Mouse (Mus musculus): ENCODE results near the gene Mturn. TPM values are rescaled to one million over a fixed set of nuclear protein-coding genes. Genes with fewer than 3 reads are reported as not detected.

Mturn gene
- 1.7 and 3.2 TPM in 2 replicates for total RNA-seq (2014; fragmentation: Nextera tagmentation)
- 1.9 and 2.1 TPM in 2 replicates for total RNA-seq (2017)
- polyA plus RNA-seq (2012): 0.96 and 1.8 TPM in 2 replicates

- peaks cover 32% of the 10 kb centered on the region for H3K4me1 ChIP-seq (ENCODE audit: insufficient read depth, low read depth, low read length)
- no peaks in the 10 kb centered on the region for H3K9me3 ChIP-seq (replicated peaks)
- no peaks in the 10 kb centered on the region for H3K36me3 ChIP-seq (replicated peaks)
- ATAC-seq (ENCODE audit: extremely low read depth, insufficient number of reproducible peaks, low FRiP score, poor library complexity, severe bottlenecking) (peak; percentile 92), DNase-seq (ENCODE audit: low spot score) (peak; percentile 97)
- TF ChIP-seq GATA2 (IDR thresholded peaks at IDR 0.05; ENCODE audit: borderline replicate concordance, low read depth, low read length) (no peak), TAL1 (conservative IDR thresholded peaks at IDR 0.05; ENCODE audit: low read depth, low read length) (no peak), CTCF (IDR thresholded peaks at IDR 0.05; ENCODE audit: low read depth, low read length) (no peak), POLR2AphosphoS5 (IDR thresholded peaks at IDR 0.05; ENCODE audit: insufficient replicate concordance, low read depth, low read length) (no peak), GATA1 (IDR thresholded peaks at IDR 0.05; ENCODE audit: borderline replicate concordance, low read length) (no peak)
- H3K27me3 ChIP-seq (ENCODE audit: insufficient read depth, low read length): peaks cover 18% of the 10 kb centered on the region
- peak within 1 kb of the TSS; percentile 87 for H3K4me3 ChIP-seq (ENCODE audit: low read depth, low read length)
These were observed at the start of gene Mturn for GRCm38 (mm10) chr6:54680891-54681745. Gene Mturn (plus strand): TSS chr6:54681624.

GRCm38 (mm10) chr6:54639877-54640276, 41.5 kb upstream of the Mturn start:
- H3K9me3 ChIP-seq (replicated peaks): no peaks in the 10 kb centered on the region
- H3K36me3 ChIP-seq (replicated peaks): peaks cover 46% of the 10 kb centered on the region
- H3K4me3 ChIP-seq (ENCODE audit: low read depth, low read length): no peak overlapping the region
- DNase-seq (ENCODE audit: low spot score): no peak
- H3K4me1 ChIP-seq (ENCODE audit: insufficient read depth, low read depth, low read length): no peaks in the 10 kb centered on the region
- H3K27me3 ChIP-seq (ENCODE audit: insufficient read depth, low read length): no peaks in the 10 kb centered on the region
- no peak for ATAC-seq (ENCODE audit: extremely low read depth, insufficient number of reproducible peaks, low FRiP score, poor library complexity, severe bottlenecking)
- TF ChIP-seq CTCF (IDR thresholded peaks at IDR 0.05; ENCODE audit: low read depth, low read length): no peak
- no peak for TF ChIP-seq GATA2 (IDR thresholded peaks at IDR 0.05; ENCODE audit: borderline replicate concordance, low read depth, low read length)
- TF ChIP-seq GATA1 (IDR thresholded peaks at IDR 0.05; ENCODE audit: borderline replicate concordance, low read length): no peak
- no peak for TF ChIP-seq TAL1 (conservative IDR thresholded peaks at IDR 0.05; ENCODE audit: low read depth, low read length)
- TF ChIP-seq POLR2AphosphoS5 (IDR thresholded peaks at IDR 0.05; ENCODE audit: insufficient replicate concordance, low read depth, low read length): no peak

- no peaks in the 10 kb centered on the region for H3K4me1 ChIP-seq (ENCODE audit: insufficient read depth, low read depth, low read length)
- peaks cover 43% of the 10 kb centered on the region for H3K36me3 ChIP-seq (replicated peaks)
- H3K4me3 ChIP-seq (ENCODE audit: low read depth, low read length): no peak overlapping the region
- ATAC-seq (ENCODE audit: extremely low read depth, insufficient number of reproducible peaks, low FRiP score, poor library complexity, severe bottlenecking) (no peak), DNase-seq (ENCODE audit: low spot score) (no peak)
- no peaks in the 10 kb centered on the region for H3K27me3 ChIP-seq (ENCODE audit: insufficient read depth, low read length)
- no peaks in the 10 kb centered on the region for H3K9me3 ChIP-seq (replicated peaks)
- TF ChIP-seq POLR2AphosphoS5 (IDR thresholded peaks at IDR 0.05; ENCODE audit: insufficient replicate concordance, low read depth, low read length) (no peak), TAL1 (conservative IDR thresholded peaks at IDR 0.05; ENCODE audit: low read depth, low read length) (no peak), GATA2 (IDR thresholded peaks at IDR 0.05; ENCODE audit: borderline replicate concordance, low read depth, low read length) (no peak), CTCF (IDR thresholded peaks at IDR 0.05; ENCODE audit: low read depth, low read length) (no peak), GATA1 (IDR thresholded peaks at IDR 0.05; ENCODE audit: borderline replicate concordance, low read length) (no peak)
These were observed 39.5 kb upstream of the Mturn start for GRCm38 (mm10) chr6:54641953-54642352.

GRCm38 (mm10) chr6:54643181-54643580, 38.2 kb upstream of the Mturn start:
- DNase-seq (ENCODE audit: low spot score) (no peak), ATAC-seq (ENCODE audit: extremely low read depth, insufficient number of reproducible peaks, low FRiP score, poor library complexity, severe bottlenecking) (no peak)
- Histone ChIP-seq H3K4me1 (ENCODE audit: insufficient read depth, low read depth, low read length) (no peaks in the 10 kb centered on the region), H3K36me3 (replicated peaks) (peaks cover 34% of the 10 kb centered on the region), H3K9me3 (replicated peaks) (no peaks in the 10 kb centered on the region), H3K27me3 (ENCODE audit: insufficient read depth, low read length) (no peaks in the 10 kb centered on the region), H3K4me3 (ENCODE audit: low read depth, low read length) (no peak overlapping the region)
- no peak for TF ChIP-seq POLR2AphosphoS5 (IDR thresholded peaks at IDR 0.05; ENCODE audit: insufficient replicate concordance, low read depth, low read length)
- no peak for TF ChIP-seq CTCF (IDR thresholded peaks at IDR 0.05; ENCODE audit: low read depth, low read length)
- TF ChIP-seq GATA2 (IDR thresholded peaks at IDR 0.05; ENCODE audit: borderline replicate concordance, low read depth, low read length): no peak
- TF ChIP-seq GATA1 (IDR thresholded peaks at IDR 0.05; ENCODE audit: borderline replicate concordance, low read length): no peak
- no peak for TF ChIP-seq TAL1 (conservative IDR thresholded peaks at IDR 0.05; ENCODE audit: low read depth, low read length)

GRCm38 (mm10) chr6:54655471-54656095, 25.8 kb upstream of the Mturn start:
- Histone ChIP-seq H3K36me3 (replicated peaks) (no peaks in the 10 kb centered on the region), H3K4me1 (ENCODE audit: insufficient read depth, low read depth, low read length) (peaks cover 7% of the 10 kb centered on the region), H3K9me3 (replicated peaks) (no peaks in the 10 kb centered on the region), H3K4me3 (ENCODE audit: low read depth, low read length) (no peak overlapping the region), H3K27me3 (ENCODE audit: insufficient read depth, low read length) (no peaks in the 10 kb centered on the region)
- DNase-seq (ENCODE audit: low spot score) (no peak), ATAC-seq (ENCODE audit: extremely low read depth, insufficient number of reproducible peaks, low FRiP score, poor library complexity, severe bottlenecking) (no peak)
- TF ChIP-seq GATA2 (IDR thresholded peaks at IDR 0.05; ENCODE audit: borderline replicate concordance, low read depth, low read length) (no peak), TAL1 (conservative IDR thresholded peaks at IDR 0.05; ENCODE audit: low read depth, low read length) (no peak), CTCF (IDR thresholded peaks at IDR 0.05; ENCODE audit: low read depth, low read length) (no peak), POLR2AphosphoS5 (IDR thresholded peaks at IDR 0.05; ENCODE audit: insufficient replicate concordance, low read depth, low read length) (no peak), GATA1 (IDR thresholded peaks at IDR 0.05; ENCODE audit: borderline replicate concordance, low read length) (no peak)

GRCm38 (mm10) chr6:54657861-54658260, 23.6 kb upstream of the Mturn start:
- H3K9me3 ChIP-seq (replicated peaks): no peaks in the 10 kb centered on the region
- no peaks in the 10 kb centered on the region for H3K36me3 ChIP-seq (replicated peaks)
- TF ChIP-seq POLR2AphosphoS5 (IDR thresholded peaks at IDR 0.05; ENCODE audit: insufficient replicate concordance, low read depth, low read length) (no peak), GATA2 (IDR thresholded peaks at IDR 0.05; ENCODE audit: borderline replicate concordance, low read depth, low read length) (no peak), CTCF (IDR thresholded peaks at IDR 0.05; ENCODE audit: low read depth, low read length) (no peak), TAL1 (conservative IDR thresholded peaks at IDR 0.05; ENCODE audit: low read depth, low read length) (no peak), GATA1 (IDR thresholded peaks at IDR 0.05; ENCODE audit: borderline replicate concordance, low read length) (no peak)
- no peak overlapping the region for H3K4me3 ChIP-seq (ENCODE audit: low read depth, low read length)
- no peaks in the 10 kb centered on the region for H3K4me1 ChIP-seq (ENCODE audit: insufficient read depth, low read depth, low read length)
- no peak for DNase-seq (ENCODE audit: low spot score)
- no peak for ATAC-seq (ENCODE audit: extremely low read depth, insufficient number of reproducible peaks, low FRiP score, poor library complexity, severe bottlenecking)
- H3K27me3 ChIP-seq (ENCODE audit: insufficient read depth, low read length): no peaks in the 10 kb centered on the region
